Mouse (Mus musculus) lung, postnatal 0 days (tissue): ENCODE measurements around the gene Susd3. TPM values are rescaled to one million over a fixed set of nuclear protein-coding genes. Genes with fewer than 3 reads are reported as not detected.
A peak's percentile ranks its signal among the peaks of the same experiment; 100 is the strongest.

Source experiments
- ATAC-seq: fragments of 200-750 bp; cut with Nextera tagmentation; 2 replicates; pipeline ENCODE4 v1.8.0; 2017; ENCODE audit warnings: moderate library complexity
- DNase-seq: peaks from one replicate; pipeline ENCODE4 v3.0.0-alpha.2; 2016; ENCODE audit warnings: low spot score
- H3K27ac ChIP-seq: fragments of 300-500 bp; sonication (generic); 2 replicates; pipeline ENCODE4 v1.5.1; 2014; ENCODE audit warnings: antibody characterized with exemption, mild to moderate bottlenecking, low read length, mixed read lengths
- H3K27me3 ChIP-seq: fragments of 300-500 bp; sonication (generic); replicated peaks from 2 replicates; pipeline ENCODE4 v1.6.1; 2014; ENCODE audit warnings: low read length, mixed read lengths; ENCODE audit not compliant: insufficient read depth
- H3K36me3 ChIP-seq: fragments of 300-500 bp; sonication (generic); 2 replicates; pipeline ENCODE4 v1.6.1; 2014; ENCODE audit warnings: low read length, mixed read lengths; ENCODE audit not compliant: insufficient read depth
- H3K4me1 ChIP-seq: fragments of 300-500 bp; sonication (generic); 2 replicates; pipeline ENCODE4 v1.6.1; 2014; ENCODE audit warnings: antibody characterized with exemption, low read depth, low read length, mixed read lengths; ENCODE audit not compliant: insufficient read depth
- H3K4me2 ChIP-seq: fragments of 300-500 bp; sonication (generic); replicated peaks from 2 replicates; pipeline ENCODE4 v1.6.1; 2014; ENCODE audit warnings: low read depth, mild to moderate bottlenecking, low read length, moderate library complexity, mixed read lengths
- H3K4me3 ChIP-seq: fragments of 300-500 bp; sonication (generic); 2 replicates; pipeline ENCODE4 v1.5.1; 2014; ENCODE audit warnings: low read depth, low read length
- H3K9ac ChIP-seq: fragments of 300-500 bp; sonication (generic); replicated peaks from 2 replicates; pipeline ENCODE4 v1.6.1; 2014; ENCODE audit warnings: low read depth, mild to moderate bottlenecking
- H3K9me3 ChIP-seq: fragments of 300-500 bp; sonication (generic); 2 replicates; pipeline ENCODE4 v1.6.1; 2016; ENCODE audit warnings: low read length, mixed read lengths
- CTCF ChIP-seq: IDR thresholded peaks from 2 replicates; pipeline ENCODE4 v1.5.1; 2016; ENCODE audit warnings: antibody characterized with exemption, mild to moderate bottlenecking
- EP300 ChIP-seq: IDR thresholded peaks from 2 replicates; pipeline ENCODE4 v1.6.1; 2016; ENCODE audit warnings: antibody characterized with exemption, mild to moderate bottlenecking, control low read depth
- WGBS: fragments of 180-500 bp; shearing (Covaris S2); extraction: QIAGEN DNeasy Blood & Tissue Kit; methylation state at CpG from one replicate; pipeline ENCODE4 v1.1.7; 2014; 5-methylcytosine and 5-hydroxymethylcytosine counted together
- polyA plus RNA-seq: library from polyadenylated mRNA; unstranded; fragments of >200 nt; fragmentation: Nextera tagmentation; extraction: Ambion mirVana; gene quantifications from 2 replicates; pipeline ENCODE4 v1.2.1, GENCODE M21; 2015

Gene Susd3
- polyA plus RNA-seq, 1 experiment from 2014 or later, result 2.5 TPM

DNA sequence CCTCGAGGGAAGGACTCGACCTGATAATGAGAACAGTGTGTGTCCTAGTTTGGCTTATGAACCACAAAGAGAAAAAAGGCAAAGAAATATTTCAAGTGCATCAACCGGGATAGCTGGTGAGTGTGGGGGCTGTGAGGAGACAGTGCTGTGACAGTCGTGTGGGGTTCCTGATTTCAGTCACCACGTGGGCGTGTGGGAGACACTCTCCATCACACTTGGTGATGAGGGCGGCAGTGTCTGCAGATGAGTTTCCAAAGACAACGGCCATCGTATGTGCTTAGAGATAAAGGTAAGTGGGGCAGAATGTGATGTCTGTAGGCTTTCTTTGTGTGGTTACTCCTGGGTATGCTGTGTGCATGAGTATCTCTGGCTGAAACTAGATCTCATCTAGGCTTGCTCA is 35.2 kb upstream of the Susd3 start:
- Histone ChIP-seq H3K9me3 (no peaks in the 10 kb centered on the region), H3K27ac (no peak overlapping the region), H3K27me3 (no peaks in the 10 kb centered on the region), H3K4me3 (no peak overlapping the region), H3K9ac (no peak overlapping the region), H3K4me1 (no peaks in the 10 kb centered on the region), H3K4me2 (no peak overlapping the region), H3K36me3 (no peaks in the 10 kb centered on the region)
- ATAC-seq (no peak), DNase-seq (no peak)
- WGBS, result 67% methylated on average over 9 of the region's 9 CpGs
- TF ChIP-seq EP300 (no peak), CTCF (no peak)

DNA sequence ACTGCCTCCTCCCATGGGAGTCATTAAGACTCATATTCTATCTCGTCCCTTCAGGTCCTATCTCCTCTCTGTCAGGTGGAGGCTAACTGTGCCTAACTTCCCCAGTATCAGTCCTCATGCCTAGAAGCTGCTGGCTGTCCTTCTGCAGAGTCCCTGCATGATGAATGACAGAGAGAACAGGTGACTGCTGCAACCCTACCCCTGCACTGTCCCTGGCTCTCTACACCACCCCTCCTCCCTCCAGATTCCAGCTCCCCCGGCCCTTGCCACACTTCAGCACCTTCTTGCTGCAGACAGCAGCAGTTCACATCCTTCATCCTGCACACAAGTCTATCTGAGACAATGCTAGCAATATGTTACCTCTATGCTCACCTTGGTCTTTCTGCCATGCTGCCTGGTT is 33.7 kb upstream of the Susd3 start:
- Histone ChIP-seq H3K9me3 (no peaks in the 10 kb centered on the region), H3K27me3 (no peaks in the 10 kb centered on the region), H3K27ac (no peak overlapping the region), H3K4me1 (no peaks in the 10 kb centered on the region), H3K4me2 (no peak overlapping the region), H3K4me3 (no peak overlapping the region), H3K36me3 (no peaks in the 10 kb centered on the region), H3K9ac (no peak overlapping the region)
- TF ChIP-seq CTCF, result no peak
- no peak for TF ChIP-seq EP300
- DNase-seq, result no peak
- 52% methylated on average over 2 of the region's 2 CpGs for WGBS
- no peak for ATAC-seq

DNA sequence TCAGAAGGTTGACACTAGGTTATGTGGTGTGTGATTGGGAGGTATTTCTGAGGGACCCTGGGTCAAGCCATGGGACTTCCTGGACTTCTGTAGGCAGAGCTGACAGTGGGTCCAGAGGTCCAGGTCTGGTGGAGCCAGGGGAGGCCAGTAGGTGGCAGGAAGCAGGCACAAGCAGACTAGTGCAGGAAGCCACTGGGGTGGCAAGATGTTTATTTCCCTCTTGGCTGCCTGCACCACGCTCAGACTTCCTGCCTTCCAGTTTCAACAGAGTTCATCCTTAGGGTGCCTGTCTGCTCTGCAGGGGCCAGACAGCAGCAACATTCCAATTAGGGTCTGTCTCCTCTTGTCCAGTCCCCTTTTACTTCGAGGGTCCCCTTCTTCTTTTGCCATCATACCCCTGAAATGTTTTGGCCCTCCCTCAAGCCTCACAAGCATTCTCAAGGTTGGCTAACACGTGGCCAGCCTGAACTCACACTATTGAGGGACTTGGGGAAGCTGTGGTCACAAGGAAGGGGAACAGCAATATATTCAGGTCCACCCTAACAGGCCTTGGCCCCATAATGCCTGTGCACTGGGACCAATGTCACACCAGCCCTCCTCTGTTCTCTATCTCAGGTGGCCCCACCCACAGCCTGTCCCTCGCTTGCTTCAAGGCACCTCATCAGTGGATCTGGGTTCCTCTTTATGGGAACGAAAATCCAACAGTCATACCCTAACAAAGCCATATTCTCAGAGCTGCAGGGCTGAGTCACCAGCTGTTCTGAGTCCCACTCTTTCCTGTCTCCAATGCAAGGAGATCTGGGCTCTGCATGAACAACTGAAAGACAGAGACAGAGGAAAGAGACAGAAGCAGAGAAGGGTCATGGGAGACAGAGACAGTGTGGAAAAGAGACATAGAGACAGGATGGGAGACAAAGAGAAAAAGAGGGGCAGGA is 23.6 kb upstream of the Susd3 start:
- H3K4me2 ChIP-seq, result no peak overlapping the region
- ATAC-seq (peak; percentile 74), DNase-seq (peak; percentile 57)
- H3K36me3 ChIP-seq, result no peaks in the 10 kb centered on the region
- H3K9ac ChIP-seq, result no peak overlapping the region
- H3K4me1 ChIP-seq, result no peaks in the 10 kb centered on the region
- H3K9me3 ChIP-seq, result no peaks in the 10 kb centered on the region
- H3K27me3 ChIP-seq, result no peaks in the 10 kb centered on the region
- TF ChIP-seq EP300, result no peak
- TF ChIP-seq CTCF, result peak; percentile 58
- H3K27ac ChIP-seq, result no peak overlapping the region
- no peak overlapping the region for H3K4me3 ChIP-seq
- WGBS, result 40% methylated on average over 4 of the region's 5 CpGs

DNA sequence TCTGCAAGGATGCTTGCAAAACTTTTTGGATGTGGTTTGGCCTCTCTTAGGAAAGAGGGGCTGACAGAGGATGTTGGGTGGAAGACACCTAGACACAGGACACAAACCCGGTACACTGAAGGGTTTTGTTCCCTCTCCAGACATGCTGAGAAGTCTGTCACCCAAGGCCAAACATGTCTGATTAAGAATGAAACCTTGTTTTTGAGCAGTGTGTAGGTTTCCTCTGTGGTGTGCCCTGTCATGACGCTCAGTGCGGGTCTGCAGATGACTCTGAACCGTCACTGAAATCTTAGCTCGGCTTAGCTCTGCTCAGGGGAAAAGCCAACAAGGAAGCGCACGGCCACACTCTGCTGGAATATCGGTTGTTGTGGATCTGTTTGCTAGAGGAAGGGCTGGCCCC is 22.0 kb upstream of the Susd3 start:
- H3K4me3 ChIP-seq, result no peak overlapping the region

DNA sequence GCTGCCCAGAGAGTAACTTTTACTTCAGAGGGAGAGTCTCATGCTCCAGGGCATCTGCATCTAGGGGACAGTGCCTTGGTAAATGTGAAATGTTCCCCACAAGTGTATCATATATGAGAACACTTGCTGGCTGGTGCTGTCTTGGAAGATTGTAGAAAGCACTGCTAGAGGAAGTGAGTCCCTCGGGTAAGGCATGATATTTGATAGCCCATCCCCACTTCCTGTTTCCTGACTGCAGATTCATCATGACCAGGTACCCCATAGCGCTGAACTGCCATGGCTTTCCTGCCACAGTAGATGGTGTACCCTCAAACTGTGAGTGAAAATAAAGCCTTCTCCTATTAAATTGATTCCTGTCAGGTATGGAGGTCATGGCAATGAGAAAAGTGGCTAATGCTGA is 19.1 kb upstream of the Susd3 start:
- no peaks in the 10 kb centered on the region for H3K36me3 ChIP-seq
- no peak overlapping the region for H3K4me2 ChIP-seq
- H3K4me1 ChIP-seq, result no peaks in the 10 kb centered on the region
- H3K27ac ChIP-seq, result no peak overlapping the region
- H3K27me3 ChIP-seq, result no peaks in the 10 kb centered on the region
- H3K4me3 ChIP-seq, result no peak overlapping the region
- TF ChIP-seq CTCF, result no peak
- TF ChIP-seq EP300, result no peak
- ATAC-seq, result no peak
- no peak overlapping the region for H3K9ac ChIP-seq
- WGBS, result 17% methylated on average over 2 of the region's 2 CpGs
- no peaks in the 10 kb centered on the region for H3K9me3 ChIP-seq
- DNase-seq, result no peak

More for the DNA sequence above, 22.0 kb upstream of the Susd3 start:
- TF ChIP-seq CTCF, result no peak
- no peak for TF ChIP-seq EP300
- ATAC-seq, result no peak
- WGBS, result 84% methylated on average over 8 of the region's 8 CpGs
- DNase-seq, result no peak
- H3K4me1 ChIP-seq, result no peaks in the 10 kb centered on the region
- no peak overlapping the region for H3K9ac ChIP-seq
- no peak overlapping the region for H3K4me2 ChIP-seq
- H3K27me3 ChIP-seq, result no peaks in the 10 kb centered on the region
- H3K27ac ChIP-seq, result no peak overlapping the region
- no peaks in the 10 kb centered on the region for H3K36me3 ChIP-seq
- H3K9me3 ChIP-seq, result no peaks in the 10 kb centered on the region

DNA sequence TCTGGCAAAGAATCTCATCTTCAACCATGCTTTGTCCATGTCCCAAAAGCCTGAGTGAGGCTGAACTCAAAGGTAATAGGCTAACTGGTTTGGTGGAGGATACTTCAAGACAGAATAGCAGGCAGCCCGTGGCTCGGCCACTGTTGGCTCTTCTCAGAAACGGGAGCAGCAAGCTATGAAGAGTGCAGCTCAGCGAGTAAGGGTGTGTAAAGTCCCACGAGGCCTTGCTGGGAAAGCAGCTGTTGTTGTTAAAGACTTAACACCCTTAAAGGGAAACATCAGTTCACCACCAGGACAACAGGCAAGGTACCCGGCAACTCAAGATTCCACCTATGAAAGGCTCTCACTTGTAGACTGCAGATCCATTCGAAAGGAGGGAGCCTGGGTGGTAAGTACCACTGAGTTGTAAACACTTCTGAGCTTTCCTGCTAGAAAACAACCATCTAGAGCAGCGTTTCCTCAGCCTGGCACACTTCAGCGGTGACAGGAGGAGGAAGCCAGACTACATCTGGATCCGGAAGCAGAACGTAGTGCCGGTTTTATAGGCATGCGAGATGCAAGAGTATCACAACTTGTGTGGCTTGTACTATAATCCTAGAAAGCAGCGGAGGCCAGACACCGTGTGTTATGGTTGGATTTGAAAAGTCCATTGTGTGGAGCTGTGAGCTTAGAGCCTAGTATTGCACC is 11.7 kb upstream of the Susd3 start:
- ATAC-seq (no peak), DNase-seq (no peak)
- Histone ChIP-seq H3K4me2 (no peak overlapping the region), H3K27ac (no peak overlapping the region), H3K4me3 (no peak overlapping the region), H3K36me3 (no peaks in the 10 kb centered on the region), H3K4me1 (no peaks in the 10 kb centered on the region), H3K27me3 (no peaks in the 10 kb centered on the region), H3K9ac (no peak overlapping the region), H3K9me3 (no peaks in the 10 kb centered on the region)
- TF ChIP-seq EP300 (no peak), CTCF (no peak)
- WGBS, result 66% methylated on average over 15 of the region's 15 CpGs
